Mouse (Mus musculus): ENCODE results near the gene Cbll1.

The Cbll1 gene

DNA sequence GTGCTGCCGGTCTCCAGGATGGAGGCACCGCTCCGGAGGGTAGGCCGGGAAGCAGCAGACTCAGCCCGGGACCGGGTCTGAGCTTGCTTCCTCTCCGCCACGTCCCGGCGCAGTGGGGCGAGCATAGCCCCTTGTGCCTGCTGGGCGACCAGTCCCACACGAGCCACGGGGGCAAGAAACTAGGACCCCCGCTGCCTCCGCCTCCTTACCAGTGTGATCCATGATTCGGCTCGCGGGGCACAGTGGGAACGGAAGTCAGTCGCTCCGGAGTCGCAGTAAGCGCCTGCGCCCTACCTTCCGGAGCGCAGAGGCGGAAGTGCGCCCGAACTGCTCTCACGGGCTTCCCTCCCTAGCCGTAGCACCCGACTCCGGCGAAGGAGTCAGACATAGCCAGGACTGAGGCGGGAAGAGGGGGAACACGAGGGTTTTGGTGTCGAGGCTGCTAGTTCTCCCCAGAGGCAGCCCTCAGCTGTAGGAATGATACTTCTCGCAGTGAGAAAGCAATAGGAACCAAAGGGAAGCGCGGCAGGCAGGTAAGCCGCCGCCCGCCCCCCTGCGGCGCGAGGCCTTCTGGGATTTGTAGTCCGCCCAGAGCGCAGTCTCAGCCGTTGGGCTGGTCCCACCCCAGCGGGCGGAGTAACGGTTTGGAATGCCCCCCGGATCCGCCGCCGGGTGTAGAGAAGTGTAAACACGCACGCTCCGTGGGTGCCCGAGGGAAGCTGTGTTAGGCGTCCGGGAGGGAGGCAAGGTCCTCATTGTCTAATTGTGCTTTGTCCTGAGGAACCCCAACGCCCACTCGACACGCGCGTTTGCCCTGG lies at the start of gene Cbll1:
Cbll1 (minus strand) TSS at position 303 of the 818 bp plus-strand sequence.
- in situ Hi-C loops (cut with MboI, MseI): loop anchor here (5.0 to 10.0 kb wide), 4 partner anchors 147 to 915 kb away; partner anchors contain the start of genes Acp1 (in 1 of the 2), Dld (in 1 of the 2), Sh3yl1 (in 1 of the 2) and Tmem18 (in 1 of the 2)

DNA sequence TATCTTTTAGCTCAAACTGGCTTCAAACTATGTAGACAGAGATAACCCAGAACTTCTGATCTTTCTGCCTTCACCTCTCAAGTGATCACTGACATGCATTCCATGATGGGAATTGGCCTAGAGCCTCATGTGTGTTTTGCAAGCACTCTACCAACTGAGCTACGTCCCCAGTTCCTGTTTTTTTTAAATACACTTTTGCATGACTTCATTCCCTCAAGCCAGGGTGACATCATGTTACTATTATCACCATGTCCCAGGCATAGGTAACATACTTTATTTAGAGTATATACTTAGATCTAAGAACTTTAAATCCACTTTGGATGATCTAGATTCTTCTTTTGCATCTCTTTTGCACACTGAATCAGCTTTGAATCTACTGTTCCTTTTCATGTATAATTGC lies 46.6 kb upstream of the Cbll1 start:
- in situ Hi-C loops (cut with MboI, MseI): no loop called here

GRCm38 (mm10) chr12:31545219-31545618 lies 45.8 kb upstream of the Cbll1 start:
- in situ Hi-C loops (cut with MboI, MseI): no loop called here

- in situ Hi-C loops (cut with MboI, MseI): no loop called here
These were observed 42.1 kb upstream of the Cbll1 start for GRCm38 (mm10) chr12:31541541-31541940.

- in situ Hi-C loops (cut with MboI, MseI): no loop called here
These were observed 40.4 kb upstream of the Cbll1 start for GRCm38 (mm10) chr12:31539783-31540182.

DNA sequence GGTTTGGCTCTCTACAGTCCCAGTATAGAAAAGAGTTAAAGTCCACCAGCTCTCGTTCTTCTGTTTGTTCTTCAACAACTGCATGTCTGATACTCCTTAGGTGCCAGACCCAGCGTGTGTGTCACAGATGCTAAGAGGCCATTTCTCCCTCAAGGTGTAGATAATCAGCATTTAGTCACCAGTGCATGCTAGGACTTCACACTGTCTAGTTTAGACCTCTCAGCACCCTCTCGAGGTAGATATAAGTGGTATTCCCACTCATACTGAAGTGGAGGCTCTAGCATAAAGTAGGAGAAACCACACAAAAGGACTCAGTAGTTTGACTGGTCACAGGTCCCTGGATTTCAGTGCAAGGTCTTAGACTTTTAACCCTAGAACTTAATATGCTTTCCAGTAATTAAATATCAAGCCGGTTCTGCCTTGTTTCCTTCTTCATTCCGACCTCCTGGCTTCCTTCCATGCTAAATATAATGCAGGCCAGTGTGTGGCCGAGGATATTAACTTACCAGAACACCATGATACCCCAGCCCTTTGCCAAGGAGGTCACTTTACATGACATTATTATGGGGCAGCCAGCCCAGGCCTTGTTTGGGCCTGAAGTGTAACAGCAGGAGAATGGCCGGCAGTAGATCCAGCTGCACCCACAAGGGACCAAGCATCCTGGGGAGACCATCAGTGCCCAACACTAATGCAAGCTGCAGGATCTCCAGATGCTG lies 38.3 kb upstream of the Cbll1 start:
- in situ Hi-C loops (cut with MboI, MseI): no loop called here

- in situ Hi-C loops (cut with MboI, MseI): no loop called here
These were observed 34.8 kb upstream of the Cbll1 start for GRCm38 (mm10) chr12:31534060-31534843.

DNA sequence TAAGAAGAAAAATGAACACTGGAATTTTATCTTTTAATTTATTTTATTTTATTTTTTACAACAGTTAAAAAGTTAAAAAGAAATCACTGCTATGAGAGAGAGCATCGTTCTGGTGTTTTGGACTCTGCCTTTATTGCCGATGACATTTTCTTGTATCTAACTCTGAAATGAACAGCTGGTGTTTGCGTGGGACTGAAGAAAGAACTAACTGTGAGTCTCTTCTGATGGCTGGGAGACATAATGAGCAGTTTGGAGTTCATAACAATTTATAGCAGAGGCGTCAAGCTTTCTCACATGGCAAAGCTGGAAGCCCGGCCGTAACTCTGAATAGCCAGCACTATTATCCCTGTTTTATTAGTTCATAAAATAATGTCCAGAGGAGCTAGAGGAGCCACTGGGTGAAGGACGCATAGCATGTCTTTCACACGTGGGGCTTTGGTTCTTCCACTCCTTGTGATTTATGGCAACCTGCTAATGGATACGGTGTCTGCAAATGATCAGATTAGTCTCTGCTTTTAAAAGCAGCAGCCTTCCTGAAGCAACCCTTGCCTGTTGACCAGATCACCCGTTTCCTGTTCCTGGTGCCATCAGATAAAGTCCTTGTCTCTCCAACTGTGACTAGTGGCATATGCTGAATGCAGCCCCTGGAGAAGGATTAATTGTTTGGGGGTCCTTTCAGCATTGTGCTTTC lies 33.9 kb upstream of the Cbll1 start:
- in situ Hi-C loops (cut with MboI, MseI): no loop called here

- in situ Hi-C loops (cut with MboI, MseI): no loop called here
These were observed 32.6 kb upstream of the Cbll1 start for GRCm38 (mm10) chr12:31532054-31532453.

GRCm38 (mm10) chr12:31527407-31527806 lies 28.0 kb upstream of the Cbll1 start:
- in situ Hi-C loops (cut with MboI, MseI): no loop called here

DNA sequence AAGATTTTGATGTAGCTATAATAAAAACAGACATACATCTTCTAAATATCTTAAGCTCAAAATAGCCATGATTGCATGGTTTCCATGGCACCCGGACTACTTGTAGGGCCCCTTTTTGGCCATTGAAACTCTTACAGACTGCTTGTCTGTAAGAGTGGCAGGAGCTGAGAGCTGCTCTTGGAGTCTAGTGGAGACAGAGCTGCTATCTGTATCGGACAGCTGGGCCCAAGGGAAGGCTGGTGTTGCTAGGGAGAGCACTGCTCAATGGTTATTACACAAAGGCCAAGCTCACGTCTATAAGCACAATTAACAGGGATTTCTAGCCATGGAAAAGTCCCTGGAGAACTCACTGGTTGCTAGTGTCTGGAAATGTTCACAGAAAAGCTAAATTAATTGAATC lies 22.0 kb upstream of the Cbll1 start:
- in situ Hi-C loops (cut with MboI, MseI): no loop called here

- in situ Hi-C loops (cut with MboI, MseI): no loop called here
These were observed 20.7 kb upstream of the Cbll1 start for GRCm38 (mm10) chr12:31520119-31520518.

GRCm38 (mm10) chr12:31513724-31514503 lies 14.5 kb upstream of the Cbll1 start:
- in situ Hi-C loops (cut with MboI, MseI): loop anchor here (5.0 to 10.0 kb wide), 3 partner anchors 203 to 411 kb away; no protein-coding TSS in a partner anchor

GRCm38 (mm10) chr12:31512634-31513411 lies 13.4 kb upstream of the Cbll1 start:
- in situ Hi-C loops (cut with MboI, MseI): loop anchor here (5.0 to 10.0 kb wide), 3 partner anchors 204 to 412 kb away; no protein-coding TSS in a partner anchor

- in situ Hi-C loops (cut with MboI, MseI): loop anchor here (5.0 to 10.0 kb wide), 3 partner anchors 206 to 414 kb away; no protein-coding TSS in a partner anchor
These were observed 11.8 kb upstream of the Cbll1 start for GRCm38 (mm10) chr12:31511218-31511617.

DNA sequence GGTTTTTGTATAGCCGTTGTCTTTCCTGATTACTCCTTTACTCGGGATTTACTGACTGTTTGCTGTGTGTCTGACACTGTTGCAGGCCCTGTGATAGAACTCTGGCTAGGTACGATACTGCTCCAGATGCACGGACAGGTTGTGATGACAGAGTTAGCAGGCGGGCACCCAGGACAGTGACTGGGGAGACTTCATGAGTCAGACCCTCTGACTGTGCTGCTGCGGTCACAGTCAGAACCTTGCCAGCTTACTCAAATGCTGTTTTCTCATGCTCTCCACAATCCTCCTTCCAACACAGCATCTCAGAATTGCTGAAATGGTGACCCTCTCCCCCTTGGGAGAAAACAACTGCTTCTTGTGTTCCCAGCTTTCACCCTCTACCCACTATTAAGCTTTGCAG lies 9.1 kb upstream of the Cbll1 start:
- in situ Hi-C loops (cut with MboI, MseI): loop anchor here (5.0 to 10.0 kb wide), 3 partner anchors 126 to 436 kb away; no protein-coding TSS in a partner anchor

GRCm38 (mm10) chr12:31507718-31508364 lies 8.4 kb upstream of the Cbll1 start:
- in situ Hi-C loops (cut with MboI, MseI): loop anchor here (5.0 to 10.0 kb wide), 3 partner anchors 126 to 437 kb away; no protein-coding TSS in a partner anchor

DNA sequence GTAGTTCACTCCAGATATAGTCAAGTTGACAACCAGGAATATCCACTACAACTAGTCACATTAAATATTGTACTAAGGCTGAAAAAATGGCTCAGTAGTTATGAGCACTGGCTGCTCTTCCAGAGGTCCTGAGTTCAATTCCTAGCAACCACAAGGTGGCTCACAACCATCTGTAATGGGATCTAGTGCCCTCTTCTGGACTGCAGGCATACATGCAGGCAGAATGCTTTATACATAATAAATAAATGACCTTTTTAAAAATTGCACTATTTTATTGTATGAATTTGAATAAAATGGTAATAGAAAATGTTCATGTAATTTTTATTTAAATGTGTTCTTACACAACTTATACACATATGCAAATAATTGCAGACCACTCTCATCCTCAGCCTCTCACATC lies 3.8 kb upstream of the Cbll1 start:
- in situ Hi-C loops (cut with MboI, MseI): loop anchor here in 1 of 2 experiments (10.0 kb wide), 1 partner anchor 442 kb away; no protein-coding TSS in a partner anchor

- in situ Hi-C loops (cut with MboI, MseI): loop anchor here in 1 of 2 experiments (10.0 kb wide), 1 partner anchor 444 kb away; no protein-coding TSS in a partner anchor
These were observed 1.9 kb upstream of the Cbll1 start for GRCm38 (mm10) chr12:31501266-31501665.

Measured in T-helper 17 cell (primary cell).